Mouse (Mus musculus): Measurements from ENCODE around the gene Rab3d. TPM values are rescaled to one million over a fixed set of nuclear protein-coding genes. Genes with fewer than 3 reads are reported as not detected.
"Not testable (repeated sequence)": the region's sequence is repeated elsewhere in the genome, so short reads cannot be mapped to it uniquely, and the experiment has no call there.

The Rab3d gene
- polyA plus RNA-seq, 1 experiment from 2014 or later: 72.0 TPM

- Histone ChIP-seq H3K27me3 (replicated peaks) (no peaks in the 10 kb centered on the region), H3K9ac (no peak overlapping the region), H3K36me3 (no peaks in the 10 kb centered on the region), H3K27ac (no peak overlapping the region), H3K4me3 (replicated peaks) (no peak overlapping the region), H3K4me2 (no peak overlapping the region), H3K9me3 (no peaks in the 10 kb centered on the region), H3K4me1 (no peaks in the 10 kb centered on the region)
- 60% methylated on average over 3 of the region's 3 CpGs for WGBS
- ATAC-seq (ENCODE audit: insufficient read depth, low FRiP score, low read depth): no peak
These were observed 41.4 kb downstream of the Rab3d start for GRCm38 (mm10) chr9:21876601-21877000.

DNA sequence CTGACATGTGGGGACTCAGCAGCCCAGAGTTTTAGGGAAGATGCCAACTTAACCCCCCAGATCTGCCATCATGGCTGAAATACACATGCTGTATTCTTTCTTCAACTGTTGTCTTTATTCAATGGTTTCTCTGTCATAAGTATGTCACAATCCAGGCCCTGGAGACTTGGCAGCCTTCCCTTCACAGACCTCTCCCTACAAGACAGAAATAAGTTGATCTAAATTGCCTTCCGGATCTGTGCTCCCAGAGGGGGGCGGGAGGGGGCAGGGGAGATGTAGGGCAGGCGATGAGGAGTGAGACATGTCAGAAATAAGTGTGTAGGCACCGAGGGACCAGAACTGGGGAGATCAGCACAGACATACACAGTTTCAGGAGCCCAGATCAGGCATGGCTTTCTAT is 45.8 kb downstream of the Rab3d start:
- Histone ChIP-seq H3K4me2 (no peak overlapping the region), H3K36me3 (no peaks in the 10 kb centered on the region), H3K27me3 (replicated peaks) (no peaks in the 10 kb centered on the region), H3K4me1 (no peaks in the 10 kb centered on the region), H3K4me3 (replicated peaks) (no peak overlapping the region), H3K9me3 (no peaks in the 10 kb centered on the region), H3K9ac (no peak overlapping the region), H3K27ac (no peak overlapping the region)
- WGBS: 60% methylated on average over 4 of the region's 4 CpGs
- no peak for ATAC-seq (ENCODE audit: insufficient read depth, low FRiP score, low read depth)

DNA sequence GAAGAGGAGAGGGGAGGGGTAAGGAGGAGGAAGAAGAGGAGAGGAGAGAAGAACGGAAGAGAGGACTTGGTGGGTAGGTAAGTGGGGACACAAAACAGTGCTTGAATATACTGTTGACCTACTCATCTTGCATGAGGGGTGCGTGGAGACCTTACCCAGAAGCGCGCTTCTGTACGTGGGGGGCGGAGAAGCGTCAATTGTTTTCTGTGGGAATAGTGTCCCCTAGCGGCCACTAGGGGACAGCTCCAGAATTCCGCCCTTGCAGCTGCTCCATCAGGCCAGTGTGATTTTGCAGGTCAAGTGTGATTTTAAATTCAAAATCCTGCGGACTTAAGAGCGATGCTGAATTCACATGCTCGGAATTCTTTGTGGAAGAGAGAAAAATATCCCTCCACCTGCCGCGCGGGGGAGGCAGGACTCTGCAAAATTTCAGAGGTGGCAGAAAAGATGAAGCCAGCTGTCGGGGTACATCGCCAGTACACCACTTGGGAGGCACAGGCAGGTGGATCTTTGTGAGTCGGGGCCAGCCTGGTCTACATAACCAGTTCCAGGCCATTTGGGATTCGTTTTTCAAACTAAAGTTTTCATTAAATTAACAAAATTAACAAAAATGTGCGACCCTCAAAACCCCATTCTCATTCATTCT is 47.0 kb downstream of the Rab3d start:
- Histone ChIP-seq H3K27ac (no peak overlapping the region), H3K9ac (no peak overlapping the region), H3K4me1 (no peaks in the 10 kb centered on the region), H3K27me3 (replicated peaks) (no peaks in the 10 kb centered on the region), H3K4me3 (replicated peaks) (no peak overlapping the region), H3K4me2 (peak overlapping the region; percentile 45), H3K36me3 (no peaks in the 10 kb centered on the region), H3K9me3 (no peaks in the 10 kb centered on the region)
- no peak for ATAC-seq (ENCODE audit: insufficient read depth, low FRiP score, low read depth)
- 14% methylated on average over 20 of the region's 20 CpGs for WGBS

DNA sequence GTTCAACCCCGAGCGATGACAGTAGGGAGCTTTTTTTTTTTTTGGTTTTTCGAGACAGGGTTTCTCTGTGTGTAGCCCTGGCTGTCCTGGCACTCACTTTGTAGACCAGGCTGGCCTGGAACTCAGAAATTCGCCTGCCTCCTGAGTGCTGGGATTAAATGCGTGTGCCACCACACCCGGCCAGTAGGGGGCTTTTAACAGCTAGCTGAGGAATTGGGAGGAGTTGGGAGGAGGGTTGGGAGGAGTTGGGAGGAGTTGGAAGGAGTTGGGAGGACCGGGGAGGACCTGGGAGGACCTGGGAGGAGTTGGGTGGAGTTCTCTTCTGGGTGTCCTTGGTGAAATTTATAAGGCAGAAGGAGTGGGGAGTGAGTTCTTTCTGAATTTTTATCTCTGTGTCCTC is 48.7 kb downstream of the Rab3d start:
- H3K27ac ChIP-seq; ATAC-seq (ENCODE audit: insufficient read depth, low FRiP score, low read depth); H3K9ac ChIP-seq; H3K9me3 ChIP-seq; H3K36me3 ChIP-seq; H3K27me3 ChIP-seq (replicated peaks); H3K4me1 ChIP-seq; H3K4me3 ChIP-seq (replicated peaks); H3K4me2 ChIP-seq: not testable (repeated sequence)
- WGBS: 54% methylated on average over 7 of the region's 7 CpGs

- no peak for ATAC-seq (ENCODE audit: insufficient read depth, low FRiP score, low read depth)
These were observed 50.3 kb downstream of the Rab3d start for GRCm38 (mm10) chr9:21867726-21868125.

DNA sequence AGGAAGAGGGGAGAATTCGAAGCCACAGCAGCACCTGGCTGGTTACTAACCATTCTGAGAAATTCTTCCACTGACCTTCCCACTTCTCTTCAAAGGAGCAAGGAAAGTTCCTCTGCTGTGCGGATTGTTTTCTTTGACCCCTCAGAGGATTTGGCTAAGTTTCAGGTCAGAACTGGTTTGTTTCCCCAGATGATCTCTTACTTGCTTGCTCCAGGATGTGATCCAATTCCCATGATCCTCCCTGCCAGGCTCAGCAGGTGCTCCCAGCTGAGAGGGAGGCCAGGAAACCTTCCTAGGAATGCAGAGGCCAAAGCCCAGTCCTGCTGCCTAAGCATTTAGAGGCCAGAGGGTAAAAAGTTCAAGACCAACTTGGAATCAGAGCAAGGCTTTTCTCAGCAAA is 51.4 kb downstream of the Rab3d start:
- whole genome bisulfite sequencing: 54% methylated on average over 2 of the region's 2 CpGs

More at GRCm38 (mm10) chr9:21867726-21868125, 50.3 kb downstream of the Rab3d start:
- Histone ChIP-seq H3K27ac (no peak overlapping the region), H3K27me3 (replicated peaks) (no peaks in the 10 kb centered on the region), H3K9ac (no peak overlapping the region), H3K36me3 (no peaks in the 10 kb centered on the region), H3K4me3 (replicated peaks) (no peak overlapping the region), H3K4me1 (0 out of 2 replicates have a peak, but pooled peaks cover 3% of the 10 kb centered on the region), H3K4me2 (no peak overlapping the region), H3K9me3 (no peaks in the 10 kb centered on the region)
- 82% methylated on average over 3 of the region's 3 CpGs for whole genome bisulfite sequencing

DNA sequence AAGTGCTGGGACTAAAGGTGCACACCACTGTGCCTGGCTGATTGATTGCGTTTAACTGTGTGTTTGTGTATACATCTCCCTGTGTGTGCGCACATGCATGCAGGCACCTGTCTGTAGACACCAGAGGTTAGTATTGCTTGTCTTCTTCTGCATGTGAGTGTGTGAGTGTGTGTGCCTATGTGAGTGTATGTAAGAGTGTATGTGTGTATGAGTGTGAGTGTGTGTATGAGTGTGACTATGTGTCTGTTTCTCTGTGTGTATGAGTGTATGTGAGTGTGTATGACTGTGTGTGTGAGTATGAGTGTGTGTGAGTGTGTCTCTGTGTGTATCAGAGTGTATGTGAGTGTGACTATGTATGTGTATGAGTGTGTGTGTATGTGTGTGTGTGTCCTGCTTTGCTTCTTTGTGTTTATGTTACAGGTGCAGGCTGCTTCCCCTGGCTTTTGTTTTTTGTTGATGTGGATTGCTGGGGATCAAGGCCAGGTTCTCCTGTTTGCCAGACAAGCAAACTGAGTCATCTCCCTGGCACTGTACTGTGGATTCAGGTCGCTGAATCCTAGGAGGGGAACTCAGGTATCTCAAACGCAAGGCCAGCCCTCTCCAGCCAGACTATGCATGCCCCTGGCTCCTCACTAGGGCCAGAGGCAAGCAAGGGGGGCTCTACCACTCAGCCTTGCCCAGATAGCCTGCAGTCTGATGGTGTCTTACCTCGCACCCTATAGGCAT is 52.2 kb downstream of the Rab3d start:
- no peak overlapping the region for H3K9ac ChIP-seq
- WGBS: 55% methylated on average over 5 of the region's 5 CpGs
- no peak overlapping the region for H3K27ac ChIP-seq
- ATAC-seq (ENCODE audit: insufficient read depth, low FRiP score, low read depth): no peak
- no peaks in the 10 kb centered on the region for H3K9me3 ChIP-seq
- 0 out of 2 replicates have a peak, but pooled peaks cover 3% of the 10 kb centered on the region for H3K4me1 ChIP-seq
- no peaks in the 10 kb centered on the region for H3K36me3 ChIP-seq
- no peak overlapping the region for H3K4me2 ChIP-seq
- no peaks in the 10 kb centered on the region for H3K27me3 ChIP-seq (replicated peaks)
- H3K4me3 ChIP-seq (replicated peaks): no peak overlapping the region

More for the DNA sequence above, 51.4 kb downstream of the Rab3d start:
- no peaks in the 10 kb centered on the region for H3K9me3 ChIP-seq
- no peak overlapping the region for H3K4me3 ChIP-seq (replicated peaks)
- no peak overlapping the region for H3K27ac ChIP-seq
- no peaks in the 10 kb centered on the region for H3K27me3 ChIP-seq (replicated peaks)
- H3K9ac ChIP-seq: no peak overlapping the region
- no peak for ATAC-seq (ENCODE audit: insufficient read depth, low FRiP score, low read depth)
- no peak overlapping the region for H3K4me2 ChIP-seq
- H3K36me3 ChIP-seq: no peaks in the 10 kb centered on the region
- 0 out of 2 replicates have a peak, but pooled peaks cover 3% of the 10 kb centered on the region for H3K4me1 ChIP-seq

- WGBS: 83% methylated on average over 1 of the region's 1 CpGs
- H3K9me3 ChIP-seq: no peaks in the 10 kb centered on the region
- H3K4me2 ChIP-seq: no peak overlapping the region
- no peaks in the 10 kb centered on the region for H3K36me3 ChIP-seq
- H3K4me3 ChIP-seq (replicated peaks): no peak overlapping the region
- no peak overlapping the region for H3K9ac ChIP-seq
- no peaks in the 10 kb centered on the region for H3K27me3 ChIP-seq (replicated peaks)
- no peak overlapping the region for H3K27ac ChIP-seq
- no peak for ATAC-seq (ENCODE audit: insufficient read depth, low FRiP score, low read depth)
- 0 out of 2 replicates have a peak, but pooled peaks cover 3% of the 10 kb centered on the region for H3K4me1 ChIP-seq
These were observed 55.8 kb downstream of the Rab3d start for GRCm38 (mm10) chr9:21862181-21862580.

GRCm38 (mm10) chr9:21860349-21860748 is 57.6 kb downstream of the Rab3d start:
- not testable (repeated sequence) for H3K4me1 ChIP-seq, H3K4me2 ChIP-seq
- WGBS: 57% methylated on average over 6 of the region's 6 CpGs

GRCm38 (mm10) chr9:21859606-21860005 is 58.4 kb downstream of the Rab3d start:
- 77% methylated on average over 3 of the region's 3 CpGs for WGBS
- Histone ChIP-seq H3K27me3 (replicated peaks) (no peaks in the 10 kb centered on the region), H3K4me2 (no peak overlapping the region), H3K9ac (no peak overlapping the region), H3K9me3 (no peaks in the 10 kb centered on the region), H3K36me3 (no peaks in the 10 kb centered on the region), H3K4me3 (replicated peaks) (no peak overlapping the region), H3K27ac (no peak overlapping the region), H3K4me1 (no peaks in the 10 kb centered on the region)
- ATAC-seq (ENCODE audit: insufficient read depth, low FRiP score, low read depth): no peak

More at GRCm38 (mm10) chr9:21860349-21860748, 57.6 kb downstream of the Rab3d start:
- H3K36me3 ChIP-seq; H3K9me3 ChIP-seq; H3K9ac ChIP-seq; H3K4me3 ChIP-seq (replicated peaks); H3K27ac ChIP-seq; H3K27me3 ChIP-seq (replicated peaks); ATAC-seq (ENCODE audit: insufficient read depth, low FRiP score, low read depth): not testable (repeated sequence)

DNA sequence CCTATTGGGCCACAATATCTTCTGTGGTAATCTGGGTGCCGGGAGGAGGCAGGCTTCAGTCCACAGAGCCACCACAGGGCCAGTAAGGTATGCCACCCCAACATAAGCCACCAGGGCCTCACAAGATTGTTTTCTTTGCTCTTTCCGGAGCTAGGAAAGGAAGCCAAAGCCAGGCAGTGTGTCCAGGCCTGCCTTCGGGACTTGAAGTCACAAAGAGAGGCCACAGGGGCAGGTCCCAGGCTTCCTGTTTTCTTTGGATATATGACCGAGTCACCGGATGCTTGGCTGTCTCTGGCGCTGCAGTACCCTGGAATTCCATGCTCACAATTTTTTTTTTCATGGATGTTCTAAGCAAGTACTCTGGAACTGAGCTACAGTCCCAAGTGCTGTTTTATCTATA is 59.9 kb downstream of the Rab3d start:
- Histone ChIP-seq H3K9me3 (no peaks in the 10 kb centered on the region), H3K27ac (no peak overlapping the region), H3K4me2 (no peak overlapping the region), H3K9ac (no peak overlapping the region), H3K4me1 (peaks cover 3% of the 10 kb centered on the region; the same call in 1 of the 2 replicates), H3K4me3 (replicated peaks) (no peak overlapping the region), H3K36me3 (no peaks in the 10 kb centered on the region), H3K27me3 (replicated peaks) (no peaks in the 10 kb centered on the region)
- 57% methylated on average over 6 of the region's 6 CpGs for WGBS
- ATAC-seq (ENCODE audit: insufficient read depth, low FRiP score, low read depth): no peak

DNA sequence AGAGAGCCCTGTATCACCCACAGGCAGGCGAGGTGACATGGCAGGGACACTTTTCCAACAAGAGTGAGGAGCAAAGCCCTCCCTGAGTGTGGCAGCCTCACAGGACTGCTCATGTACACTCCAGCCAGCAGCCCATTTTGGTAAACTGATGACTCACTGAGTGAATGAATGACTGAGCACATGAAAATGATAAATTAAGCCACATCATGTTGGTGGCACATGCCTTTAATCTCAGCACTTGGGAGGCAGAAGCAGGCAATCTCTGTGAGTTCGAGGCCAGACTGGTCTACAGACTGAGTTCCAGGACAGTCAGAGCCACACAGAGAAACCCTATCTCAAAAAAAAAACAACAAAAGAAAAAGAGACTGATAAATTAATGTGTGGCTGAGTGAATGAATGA is 60.5 kb downstream of the Rab3d start:
- no peak overlapping the region for H3K9ac ChIP-seq
- peaks cover 6% of the 10 kb centered on the region; the same call in 1 of the 2 replicates for H3K4me1 ChIP-seq
- ATAC-seq (ENCODE audit: insufficient read depth, low FRiP score, low read depth): no peak
- no peak overlapping the region for H3K27ac ChIP-seq
- no peaks in the 10 kb centered on the region for H3K36me3 ChIP-seq
- 66% methylated on average over 2 of the region's 2 CpGs for WGBS
- H3K4me3 ChIP-seq (replicated peaks): no peak overlapping the region
- H3K4me2 ChIP-seq: no peak overlapping the region
- no peaks in the 10 kb centered on the region for H3K9me3 ChIP-seq
- no peaks in the 10 kb centered on the region for H3K27me3 ChIP-seq (replicated peaks)
